Mouse (Mus musculus) liver, embryonic 12.5 days (tissue): ENCODE results near the gene Tor1aip1. TPM values are rescaled to one million over a fixed set of nuclear protein-coding genes. Genes with fewer than 3 reads are reported as not detected.
A peak's percentile ranks its signal among the peaks of the same experiment; 100 is the strongest.

ENCODE experiments used
- ATAC-seq: fragments of 200-750 bp; cut with Nextera tagmentation; 2 replicates; pipeline ENCODE4 v1.8.0; 2017; ENCODE audit warnings: moderate number of reproducible peaks, mild to moderate bottlenecking, moderate library complexity
- H3K27ac ChIP-seq: fragments of 300-500 bp; sonication (generic); 2 replicates; pipeline ENCODE4 v1.5.1; 2016; ENCODE audit warnings: mild to moderate bottlenecking
- H3K27me3 ChIP-seq: fragments of 300-500 bp; sonication (generic); replicated peaks from 2 replicates; pipeline ENCODE4 v1.6.1; 2016; ENCODE audit warnings: mild to moderate bottlenecking, moderate library complexity
- H3K36me3 ChIP-seq: fragments of 300-500 bp; sonication (generic); 2 replicates; pipeline ENCODE4 v1.6.1; 2016; ENCODE audit warnings: mild to moderate bottlenecking, moderate library complexity
- H3K4me1 ChIP-seq: fragments of 300-500 bp; sonication (generic); 2 replicates; pipeline ENCODE4 v1.6.1; 2016
- H3K4me2 ChIP-seq: fragments of 300-500 bp; sonication (generic); 2 replicates; pipeline ENCODE4 v1.6.1; 2016; ENCODE audit warnings: mild to moderate bottlenecking, moderate library complexity
- H3K4me3 ChIP-seq: fragments of 300-500 bp; sonication (generic); 2 replicates; pipeline ENCODE4 v1.5.1; 2016; ENCODE audit warnings: mild to moderate bottlenecking, moderate library complexity
- H3K9ac ChIP-seq: fragments of 300-500 bp; sonication (generic); 2 replicates; pipeline ENCODE4 v1.6.1; 2016; ENCODE audit warnings: mild to moderate bottlenecking, moderate library complexity
- H3K9me3 ChIP-seq: fragments of 300-500 bp; sonication (generic); replicated peaks from 2 replicates; pipeline ENCODE4 v1.6.1; 2016; ENCODE audit warnings: mild to moderate bottlenecking, moderate library complexity
- WGBS: fragments of 180-500 bp; shearing (Covaris S2); methylation state at CpG from one replicate; pipeline ENCODE4 v1.1.7; 2016; ENCODE audit not compliant: insufficient replicate concordance; 5-methylcytosine and 5-hydroxymethylcytosine counted together
- polyA plus RNA-seq: library from polyadenylated mRNA; unstranded; fragments of >200 nt; fragmentation: Nextera tagmentation; extraction: Ambion mirVana; gene quantifications from 2 replicates; pipeline ENCODE4 v1.2.1, GENCODE M21; 2016

Tor1aip1 gene
- polyA plus RNA-seq: 26.4 and 27.6 TPM in 2 replicates

DNA sequence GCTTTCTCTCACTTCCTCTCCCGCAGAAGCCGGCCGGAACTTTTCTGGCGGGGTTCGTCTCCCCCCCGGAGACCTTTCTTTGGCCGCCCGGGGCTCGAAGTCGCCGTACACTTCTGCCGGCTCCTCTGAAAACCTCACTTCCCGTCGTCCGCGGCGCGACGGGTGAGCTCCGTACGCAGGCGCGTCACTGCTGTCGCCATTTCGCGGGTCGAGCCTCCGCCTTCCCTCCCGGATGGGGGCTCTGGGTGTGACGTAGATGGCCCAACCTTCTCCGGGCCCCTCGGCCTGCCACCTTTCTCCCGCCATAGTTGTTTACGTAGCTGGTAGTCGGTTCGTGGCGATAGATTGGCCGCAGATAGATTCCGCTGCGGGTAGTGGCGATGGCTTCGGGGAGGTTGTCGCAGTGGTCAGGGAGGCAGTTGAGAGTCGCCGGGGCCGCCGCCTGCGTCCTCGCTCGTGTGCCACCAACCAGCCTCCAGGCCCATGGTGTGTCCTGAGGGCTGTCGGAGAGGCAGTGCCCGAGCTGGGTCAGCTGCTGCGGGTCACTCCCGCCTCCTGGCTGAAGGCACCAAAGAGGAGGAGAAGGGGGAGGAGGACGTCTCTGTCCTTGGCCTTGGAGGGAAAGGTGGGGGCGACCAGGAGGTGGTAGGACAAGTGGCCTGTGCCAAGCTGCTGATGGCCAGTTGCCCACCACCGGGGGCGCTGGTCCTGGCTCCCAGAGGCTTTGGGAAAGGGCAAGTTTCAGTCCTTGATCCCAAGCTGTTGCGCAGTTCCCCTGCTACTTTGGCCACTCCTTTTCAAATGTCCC lies at the start of gene Tor1aip1:
Gene Tor1aip1 (minus strand): TSS at position 551 of the 808 bp plus-strand sequence.
- Histone ChIP-seq H3K27ac (peak within 1 kb of the TSS; percentile 100), H3K4me3 (peak within 1 kb of the TSS; percentile 86), H3K9ac (peak within 1 kb of the TSS; percentile 97), H3K4me2 (peak within 1 kb of the TSS; percentile 80), H3K36me3 (peaks cover 29% of the 10 kb centered on the region), H3K4me1 (peaks cover 45% of the 10 kb centered on the region), H3K9me3 (no peaks in the 10 kb centered on the region), H3K27me3 (no peaks in the 10 kb centered on the region)
- peak; percentile 87 for ATAC-seq
- under 1% methylated on average over 59 of the region's 59 CpGs for WGBS

DNA sequence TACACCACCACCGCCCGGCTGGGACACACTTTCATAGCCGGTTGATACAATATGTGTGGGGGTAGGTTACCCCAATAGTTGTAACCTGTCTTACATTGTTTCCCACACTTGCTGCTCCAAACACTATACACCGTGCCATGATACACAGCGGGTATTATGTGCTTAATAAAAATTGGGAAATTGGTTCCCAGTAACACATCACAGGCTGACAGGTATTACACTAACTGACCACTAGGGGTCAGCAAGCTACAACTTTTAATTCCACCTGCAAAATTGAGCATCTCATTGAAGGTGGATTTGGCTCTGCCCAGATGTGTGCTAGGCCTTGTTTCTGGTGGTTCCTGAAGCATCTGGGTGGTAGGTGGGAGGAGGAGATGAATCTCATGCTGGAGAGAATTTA lies 49.5 kb upstream of the Tor1aip1 start:
- H3K9ac ChIP-seq: no peak overlapping the region
- H3K4me3 ChIP-seq: no peak overlapping the region
- H3K9me3 ChIP-seq: no peaks in the 10 kb centered on the region
- no peak for ATAC-seq
- H3K4me1 ChIP-seq: peaks cover 13% of the 10 kb centered on the region
- no peak overlapping the region for H3K27ac ChIP-seq
- H3K36me3 ChIP-seq: no peaks in the 10 kb centered on the region
- no peak overlapping the region for H3K4me2 ChIP-seq
- WGBS: 46% methylated on average over 5 of the region's 5 CpGs
- H3K27me3 ChIP-seq: no peaks in the 10 kb centered on the region

DNA sequence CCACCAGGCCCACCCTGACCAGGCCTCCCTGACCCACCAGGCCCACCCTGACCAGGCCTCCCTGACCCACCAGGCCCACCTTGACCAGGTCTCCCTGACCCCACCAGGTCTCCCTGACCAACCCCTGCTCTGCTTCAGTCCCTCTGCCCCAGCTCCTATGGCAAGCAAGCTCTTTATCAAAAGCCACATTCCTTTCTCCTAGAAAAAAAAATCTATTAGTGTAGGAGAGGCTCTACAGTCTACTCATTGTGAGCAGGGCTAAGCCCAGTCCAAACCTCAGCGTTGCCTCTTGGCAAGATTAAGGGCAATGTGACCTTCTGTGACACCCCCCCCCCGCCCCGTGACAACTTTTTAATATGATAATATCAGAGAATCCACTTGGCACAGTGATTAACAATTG lies 48.3 kb upstream of the Tor1aip1 start:
- ATAC-seq: no peak
- no peaks in the 10 kb centered on the region for H3K9me3 ChIP-seq
- no peak overlapping the region for H3K27ac ChIP-seq
- 52% methylated on average over 3 of the region's 3 CpGs for WGBS
- H3K36me3 ChIP-seq: no peaks in the 10 kb centered on the region
- H3K4me3 ChIP-seq: no peak overlapping the region
- no peak overlapping the region for H3K4me2 ChIP-seq
- peaks cover 3% of the 10 kb centered on the region for H3K4me1 ChIP-seq
- H3K27me3 ChIP-seq: no peaks in the 10 kb centered on the region
- no peak overlapping the region for H3K9ac ChIP-seq

DNA sequence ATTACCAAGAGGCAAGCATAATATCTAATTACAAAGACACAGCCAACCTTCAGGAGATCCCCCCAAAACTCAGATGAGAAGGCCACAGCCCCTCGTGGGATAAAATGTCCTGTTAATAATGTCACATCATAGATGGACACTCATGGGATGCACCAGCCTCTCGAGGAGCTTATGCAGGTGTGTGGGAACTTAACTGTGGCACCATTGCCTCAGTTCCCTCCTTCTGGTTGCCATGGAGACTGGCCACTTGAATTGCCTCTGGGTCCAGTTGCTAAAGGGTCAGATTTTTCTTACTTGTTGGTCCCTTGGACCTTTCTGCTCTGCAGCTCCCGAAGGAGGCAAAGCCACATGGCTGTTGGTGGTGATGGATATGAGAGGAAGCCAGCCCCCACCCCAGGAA lies 41.4 kb upstream of the Tor1aip1 start:
- Histone ChIP-seq H3K4me2 (no peak overlapping the region), H3K4me3 (no peak overlapping the region), H3K4me1 (0 out of 2 replicates have a peak, but pooled peaks cover 10% of the 10 kb centered on the region), H3K36me3 (no peaks in the 10 kb centered on the region), H3K9me3 (no peaks in the 10 kb centered on the region), H3K27ac (no peak overlapping the region), H3K27me3 (no peaks in the 10 kb centered on the region), H3K9ac (no peak overlapping the region)
- no peak for ATAC-seq
- 39% methylated on average over 3 of the region's 3 CpGs for WGBS

DNA sequence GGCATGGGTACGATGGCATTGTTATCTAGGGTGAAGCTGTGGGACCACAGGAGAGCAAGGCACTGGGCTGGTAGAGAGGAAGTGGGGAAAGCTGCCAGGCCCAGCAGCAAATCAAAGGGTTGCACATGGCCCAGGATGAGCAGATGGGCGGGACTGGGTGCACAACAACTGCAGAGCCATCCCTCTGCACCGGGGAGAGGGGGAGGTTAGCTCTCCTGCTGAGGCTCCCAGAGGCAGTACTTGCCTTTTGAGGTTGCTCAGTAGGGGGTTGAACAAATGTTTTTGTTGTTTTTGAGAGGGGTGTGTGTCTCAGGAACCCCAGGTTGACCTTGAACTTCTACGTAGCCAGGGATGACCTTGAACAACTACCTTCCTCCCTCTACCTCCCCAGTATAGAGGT lies 40.2 kb upstream of the Tor1aip1 start:
- Histone ChIP-seq H3K4me3 (no peak overlapping the region), H3K9me3 (no peaks in the 10 kb centered on the region), H3K36me3 (no peaks in the 10 kb centered on the region), H3K4me2 (no peak overlapping the region), H3K27ac (no peak overlapping the region), H3K4me1 (0 out of 2 replicates have a peak, but pooled peaks cover 14% of the 10 kb centered on the region), H3K27me3 (no peaks in the 10 kb centered on the region), H3K9ac (no peak overlapping the region)
- 35% methylated on average over 4 of the region's 4 CpGs for WGBS
- no peak for ATAC-seq

DNA sequence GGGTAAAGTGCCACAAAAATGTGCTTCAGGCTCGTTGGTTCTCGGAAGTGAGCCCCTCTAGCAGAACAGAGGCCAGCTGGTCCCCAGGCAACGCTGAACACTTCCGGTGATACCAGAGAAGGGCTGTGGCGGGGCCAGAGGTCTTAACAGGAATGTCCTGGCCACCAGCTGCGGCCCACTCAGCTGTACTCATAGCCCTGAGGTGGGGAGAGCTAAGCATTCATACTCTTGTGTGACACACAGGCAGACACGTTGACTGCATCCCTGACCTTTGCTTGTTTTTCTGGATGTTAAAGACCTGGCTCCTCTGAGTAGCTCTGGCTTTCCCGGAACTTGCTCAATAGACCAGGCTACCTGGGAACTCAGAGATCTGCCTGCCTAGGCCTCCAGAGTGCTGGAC lies 38.3 kb upstream of the Tor1aip1 start:
- H3K4me1 ChIP-seq: peaks cover 21% of the 10 kb centered on the region; the same call in 1 of the 2 replicates
- ATAC-seq: no peak
- no peak overlapping the region for H3K4me2 ChIP-seq
- 48% methylated on average over 8 of the region's 8 CpGs for WGBS
- no peaks in the 10 kb centered on the region for H3K9me3 ChIP-seq
- no peak overlapping the region for H3K4me3 ChIP-seq
- H3K27ac ChIP-seq: no peak overlapping the region
- H3K9ac ChIP-seq: no peak overlapping the region
- no peaks in the 10 kb centered on the region for H3K27me3 ChIP-seq
- no peaks in the 10 kb centered on the region for H3K36me3 ChIP-seq

DNA sequence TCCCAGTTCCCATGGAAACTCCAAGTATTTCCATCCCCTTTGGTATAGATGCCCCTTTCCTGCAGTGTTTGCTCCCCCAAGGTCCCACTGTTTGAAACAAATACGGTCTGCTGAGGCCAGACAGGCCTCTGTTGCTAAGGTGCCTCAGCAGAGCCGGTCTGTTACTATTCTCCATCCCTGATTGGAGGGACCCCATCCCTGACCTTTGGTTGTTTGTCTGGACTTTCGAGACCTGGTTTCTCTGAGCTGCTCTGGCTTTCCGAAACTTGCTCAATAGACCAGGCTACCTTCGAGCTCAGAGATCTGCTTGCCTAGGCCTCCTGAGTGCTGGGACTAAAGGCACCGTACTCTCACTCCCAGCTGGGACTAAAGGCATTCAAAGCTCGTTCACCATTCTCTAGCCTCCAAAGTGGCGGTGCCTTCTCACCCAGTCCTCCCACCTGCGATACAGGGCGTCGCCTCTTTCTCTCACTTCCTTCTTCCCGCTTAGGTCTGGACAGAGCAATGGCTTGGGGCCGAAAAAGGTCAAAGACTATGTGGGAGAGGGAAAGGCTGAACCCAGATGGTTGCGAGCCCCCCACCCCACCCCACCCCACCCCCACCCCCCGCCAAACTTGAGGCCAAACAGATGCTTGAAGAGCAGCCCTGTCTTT lies 37.0 kb upstream of the Tor1aip1 start:
- H3K9me3 ChIP-seq: no peaks in the 10 kb centered on the region
- H3K36me3 ChIP-seq: peaks cover 4% of the 10 kb centered on the region
- no peaks in the 10 kb centered on the region for H3K27me3 ChIP-seq
- ATAC-seq: peak; percentile 48
- no peak overlapping the region for H3K9ac ChIP-seq
- WGBS: 62% methylated on average over 15 of the region's 15 CpGs
- peaks cover 21% of the 10 kb centered on the region; the same call in 1 of the 2 replicates for H3K4me1 ChIP-seq
- H3K4me3 ChIP-seq: no peak overlapping the region
- H3K4me2 ChIP-seq: no peak overlapping the region
- peak overlapping the region; percentile 38; the same call in 1 of the 2 replicates for H3K27ac ChIP-seq

DNA sequence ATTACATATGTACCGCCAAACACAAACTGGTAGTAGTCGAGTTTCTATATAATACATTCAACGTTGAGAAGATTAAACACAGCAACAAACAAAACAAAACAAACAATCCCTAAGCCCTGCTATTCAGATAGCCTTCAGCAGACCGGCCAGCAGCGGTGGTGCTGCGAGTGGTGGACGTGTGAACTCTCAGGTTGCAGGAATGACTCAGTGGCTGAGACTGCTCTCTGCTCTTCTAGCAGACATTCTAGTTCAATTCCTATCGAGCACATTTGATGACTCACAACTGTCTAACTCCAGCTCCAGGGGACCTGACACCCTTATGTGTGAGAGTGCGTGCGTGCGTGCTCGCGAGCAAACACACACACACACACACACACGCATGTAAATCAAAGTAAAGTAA lies 33.8 kb upstream of the Tor1aip1 start:
- no peak overlapping the region for H3K27ac ChIP-seq
- WGBS: 72% methylated on average over 14 of the region's 14 CpGs

DNA sequence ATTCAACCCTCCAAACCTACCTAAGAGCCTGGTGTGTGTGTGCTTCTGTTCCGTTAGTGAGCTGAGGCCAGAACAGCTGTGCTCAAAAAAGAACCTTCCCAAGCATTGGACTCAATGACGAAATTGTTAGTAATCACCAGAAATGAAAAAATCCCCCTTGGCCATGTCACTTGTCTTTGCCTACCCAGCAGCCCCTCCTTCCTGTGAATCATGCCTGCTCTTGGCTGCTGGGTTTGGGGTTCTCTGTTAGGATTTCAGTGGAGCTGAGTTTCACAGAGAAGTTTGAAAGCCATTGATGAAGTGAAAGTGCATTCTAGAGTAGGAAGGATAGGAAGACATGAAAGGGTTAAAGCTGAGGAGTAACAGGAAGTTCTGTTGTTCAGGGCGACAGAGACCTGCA lies 29.9 kb upstream of the Tor1aip1 start:
- Histone ChIP-seq H3K27ac (no peak overlapping the region), H3K9me3 (no peaks in the 10 kb centered on the region), H3K36me3 (peaks cover 73% of the 10 kb centered on the region), H3K4me3 (no peak overlapping the region), H3K4me2 (no peak overlapping the region), H3K27me3 (no peaks in the 10 kb centered on the region), H3K4me1 (peaks cover 7% of the 10 kb centered on the region; the same call in 1 of the 2 replicates), H3K9ac (no peak overlapping the region)
- WGBS: 62% methylated on average over 3 of the region's 3 CpGs
- no peak for ATAC-seq

More for the DNA sequence above, 33.8 kb upstream of the Tor1aip1 start:
- peaks cover 17% of the 10 kb centered on the region; the same call in 1 of the 2 replicates for H3K4me1 ChIP-seq
- H3K4me3 ChIP-seq: no peak overlapping the region
- H3K4me2 ChIP-seq: no peak overlapping the region
- ATAC-seq: no peak
- no peak overlapping the region for H3K9ac ChIP-seq
- H3K27me3 ChIP-seq: no peaks in the 10 kb centered on the region
- no peaks in the 10 kb centered on the region for H3K9me3 ChIP-seq
- H3K36me3 ChIP-seq: peaks cover 34% of the 10 kb centered on the region

DNA sequence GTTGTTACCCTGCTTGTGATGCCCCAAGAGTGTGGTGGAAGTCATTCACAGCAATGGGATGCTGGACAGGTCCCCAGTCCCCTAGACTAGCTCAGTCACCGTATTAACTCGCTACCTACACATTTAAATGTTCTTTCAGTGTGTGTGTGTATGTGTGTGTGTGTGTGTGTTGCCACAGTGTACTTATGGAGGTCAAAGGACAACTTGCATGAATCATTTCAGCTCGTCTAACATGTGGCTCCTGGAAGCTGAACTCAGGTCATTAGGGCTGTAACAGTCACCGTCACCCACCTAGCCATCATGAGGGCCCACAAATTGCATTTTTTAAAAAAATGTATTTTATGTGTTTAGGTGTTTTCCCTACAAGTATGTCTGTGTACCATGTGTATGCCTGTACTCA lies 25.9 kb upstream of the Tor1aip1 start:
- Histone ChIP-seq H3K36me3 (peaks cover 95% of the 10 kb centered on the region), H3K27me3 (no peaks in the 10 kb centered on the region), H3K27ac (no peak overlapping the region), H3K4me3 (no peak overlapping the region), H3K4me1 (no peaks in the 10 kb centered on the region), H3K9me3 (no peaks in the 10 kb centered on the region), H3K9ac (no peak overlapping the region), H3K4me2 (no peak overlapping the region)
- 80% methylated on average over 4 of the region's 4 CpGs for WGBS
- no peak for ATAC-seq

DNA sequence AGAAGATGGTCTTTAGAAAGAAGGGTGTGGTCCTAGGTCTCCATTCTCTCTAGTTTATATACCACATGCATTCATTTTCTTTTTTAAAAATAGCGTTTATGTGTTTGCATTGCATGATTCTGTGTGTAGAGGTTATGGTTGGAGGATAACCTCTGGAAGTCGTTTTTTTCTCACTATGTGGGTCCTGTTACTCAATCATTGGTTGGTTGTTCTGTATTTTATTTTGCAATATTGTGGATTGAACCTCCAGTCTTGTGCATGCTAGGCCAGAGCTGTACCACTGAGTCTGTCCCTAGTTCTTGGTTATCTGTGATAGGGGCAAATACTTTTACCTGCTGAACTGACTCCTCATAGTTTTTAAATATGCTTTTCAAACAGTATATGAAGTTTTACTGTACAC lies 21.9 kb upstream of the Tor1aip1 start:
- Histone ChIP-seq H3K36me3 (peaks cover 94% of the 10 kb centered on the region), H3K4me2 (no peak overlapping the region), H3K27ac (no peak overlapping the region), H3K27me3 (no peaks in the 10 kb centered on the region), H3K4me1 (no peaks in the 10 kb centered on the region), H3K9ac (no peak overlapping the region), H3K9me3 (no peaks in the 10 kb centered on the region), H3K4me3 (no peak overlapping the region)
- ATAC-seq: no peak
- 76% methylated on average over 2 of the region's 2 CpGs for WGBS

DNA sequence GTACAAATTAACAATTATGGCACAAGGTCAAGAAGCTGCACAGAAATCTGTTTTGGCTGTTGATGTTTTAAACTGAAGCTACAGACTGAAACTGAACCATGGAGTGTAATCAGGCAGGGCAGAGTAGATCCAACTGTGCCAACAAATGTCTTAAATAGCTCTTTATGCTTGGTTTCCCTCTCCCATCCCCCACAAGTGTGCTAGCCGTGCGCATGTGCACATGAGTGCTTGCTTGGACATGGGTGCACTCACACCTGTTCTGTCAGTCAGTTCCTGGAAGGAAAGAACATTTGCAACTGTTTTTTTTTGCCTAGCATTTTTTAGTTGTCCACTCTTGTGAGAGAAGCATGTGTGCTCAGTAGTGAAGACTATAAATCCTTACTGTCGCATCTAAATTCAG lies 10.4 kb upstream of the Tor1aip1 start:
- no peak for ATAC-seq
- Histone ChIP-seq H3K9me3 (no peaks in the 10 kb centered on the region), H3K4me2 (no peak overlapping the region), H3K4me1 (peaks cover 35% of the 10 kb centered on the region), H3K9ac (no peak overlapping the region), H3K27ac (no peak overlapping the region), H3K27me3 (no peaks in the 10 kb centered on the region), H3K4me3 (no peak overlapping the region), H3K36me3 (peaks cover 93% of the 10 kb centered on the region)
- 80% methylated on average over 3 of the region's 3 CpGs for WGBS
